ENCODE assay signal across 13 mouse cellular contexts in genomic region chr19:42745869-42746224, GRCm38 (mm10).
"Had no signal": no experiment of that assay in that cellular context is flagged by ENCODE, and none has a peak within 500 bp of the region (broad histone marks: within the 10 kb centered on the region; RNA-seq: fewer than 3 reads in every experiment).

No protein-coding gene starts in this region.

- ATAC-seq: inflammation-experienced regulatory T-cells, adult 6 months; intestine, postnatal 0 days; midbrain, embryonic 13.5 days had no signal

- H3K36me3 ChIP-seq: lung, embryonic 15.5 days; midbrain, embryonic 13.5 days had no signal

- H3K27ac ChIP-seq: kidney, postnatal 0 days; layer of hippocampus, adult 2 months; left cerebral cortex, adult 2 months; lung, embryonic 15.5 days; macrophage; midbrain, embryonic 13.5 days had no signal

- H3K27me3 ChIP-seq: lung, embryonic 15.5 days had no signal

- H3K9me3 ChIP-seq: lung, embryonic 15.5 days; midbrain, embryonic 13.5 days had no signal

- DNase-seq: kidney, adult 8-10 months; kidney, postnatal 4 days; lung, postnatal 14 days; right cerebral cortex, postnatal 14 days; thymus, postnatal 36 days had no signal

- H3K9ac ChIP-seq: lung, embryonic 15.5 days; midbrain, embryonic 13.5 days had no signal

- H3K4me3 ChIP-seq: layer of hippocampus, adult 2 months; left cerebral cortex, adult 2 months; lung, embryonic 15.5 days; midbrain, embryonic 13.5 days had no signal

- H3K4me2 ChIP-seq: lung, embryonic 15.5 days; midbrain, embryonic 13.5 days had no signal
